Comparison of ENCODE assay signal across 26 mouse cellular contexts in the genomic region with DNA sequence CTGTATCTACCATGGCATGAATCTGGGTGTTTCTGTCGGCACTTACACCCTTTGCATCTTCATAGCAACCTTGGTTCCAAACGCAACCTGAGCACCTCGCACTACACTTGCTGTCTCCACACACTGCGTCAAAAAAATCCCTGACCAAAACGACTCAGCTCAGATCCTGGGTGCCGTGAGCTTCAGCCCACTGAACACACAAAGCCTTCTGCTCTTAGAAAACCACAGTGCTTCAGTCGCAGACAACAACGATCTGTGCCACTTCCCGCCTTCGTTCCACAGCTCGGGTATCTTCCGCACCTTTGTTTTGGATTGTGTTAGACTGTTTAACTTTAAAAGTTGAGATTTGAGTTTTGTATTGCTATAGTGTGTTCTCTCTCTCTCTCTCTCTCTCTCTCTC.
DNase-seq lines count a peak whose midpoint lies in the region; ATAC-seq lines count a peak whose summit lies in the region.
"Had no signal": no experiment of that assay in that cellular context is flagged by ENCODE, and none has a peak within 500 bp of the region (broad histone marks: within the 10 kb centered on the region; RNA-seq: fewer than 3 reads in every experiment).

No protein-coding gene starts in this region.

- no peak overlapping the region for H3K4me3 ChIP-seq in hindbrain, embryonic 12.5 days
- H3K4me3 ChIP-seq in kidney, embryonic 16.5 days (ENCODE audit: low read length) = no peak overlapping the region
- H3K4me3 ChIP-seq: embryonic facial prominence, embryonic 10.5 days; heart, embryonic 15.5 days; hindbrain, embryonic 15.5 days; left cerebral cortex, adult 2 months; liver, embryonic 15.5 days; neural tube, embryonic 12.5 days had no signal

- no peaks in the 10 kb centered on the region for H3K4me1 ChIP-seq in hindbrain, embryonic 12.5 days
- H3K4me1 ChIP-seq in kidney, embryonic 16.5 days (ENCODE audit: insufficient read depth, low read length) = no peaks in the 10 kb centered on the region
- H3K4me1 ChIP-seq: embryonic facial prominence, embryonic 10.5 days; heart, embryonic 15.5 days; hindbrain, embryonic 15.5 days; liver, embryonic 15.5 days; neural tube, embryonic 12.5 days had no signal

- no peaks in the 10 kb centered on the region for H3K27me3 ChIP-seq in hindbrain, embryonic 12.5 days
- no peaks in the 10 kb centered on the region for H3K27me3 ChIP-seq in kidney, embryonic 16.5 days (ENCODE audit: insufficient read depth, low read length)
- H3K27me3 ChIP-seq: heart, embryonic 15.5 days; hindbrain, embryonic 15.5 days; liver, embryonic 15.5 days; neural tube, embryonic 12.5 days had no signal

- WGBS in hindbrain, embryonic 12.5 days = 88% methylated on average over 12 of the region's 12 CpGs
- WGBS in kidney, embryonic 16.5 days = 83% methylated on average over 12 of the region's 12 CpGs

- no peak overlapping the region for H3K4me2 ChIP-seq in hindbrain, embryonic 12.5 days (replicated peaks)
- no peak overlapping the region for H3K4me2 ChIP-seq in kidney, embryonic 16.5 days (replicated peaks; ENCODE audit: low read depth, low read length)
- H3K4me2 ChIP-seq: heart, embryonic 15.5 days; hindbrain, embryonic 15.5 days; liver, embryonic 15.5 days; neural tube, embryonic 12.5 days had no signal

- H3K9ac ChIP-seq in hindbrain, embryonic 12.5 days = no peak overlapping the region
- no peak overlapping the region for H3K9ac ChIP-seq in kidney, embryonic 16.5 days (replicated peaks; ENCODE audit: low read length)
- H3K9ac ChIP-seq: heart, embryonic 15.5 days; hindbrain, embryonic 15.5 days; liver, embryonic 15.5 days; neural tube, embryonic 12.5 days had no signal

- DNase-seq in CD4-positive helper T cell, adult 2 months (ENCODE audit: low read depth, low spot score) = peak; percentile 50
- DNase-seq in R1 (ENCODE audit: low read depth, low spot score) = peak; percentile 14
- peak; percentile 77 for DNase-seq in naive thymus-derived CD4-positive, alpha-beta T cell, adult 2 months (ENCODE audit: low read depth)
- peak; percentile 50 for DNase-seq in thymus, postnatal 25 days
- no peak for DNase-seq in gastrocnemius, postnatal 14 days
- DNase-seq: adrenal gland, postnatal 36 days; cerebellum, postnatal 10 days; gastrocnemius, postnatal 36 days; heart, postnatal 36 days; kidney, adult 9 months; kidney, postnatal 36 days; left cerebral cortex, postnatal 4 days; liver; lung, postnatal 4 days; midbrain, embryonic 14.5 days; retina, postnatal 1 day had no signal

- H3K9me3 ChIP-seq in hindbrain, embryonic 12.5 days (replicated peaks) = no peaks in the 10 kb centered on the region
- no peaks in the 10 kb centered on the region for H3K9me3 ChIP-seq in kidney, embryonic 16.5 days (ENCODE audit: low read length)
- H3K9me3 ChIP-seq: embryonic facial prominence, embryonic 10.5 days; heart, embryonic 15.5 days; hindbrain, embryonic 15.5 days; liver, embryonic 15.5 days; neural tube, embryonic 12.5 days had no signal

- H3K36me3 ChIP-seq in hindbrain, embryonic 12.5 days = no peaks in the 10 kb centered on the region
- H3K36me3 ChIP-seq in kidney, embryonic 16.5 days (ENCODE audit: insufficient read depth, low read length) = no peaks in the 10 kb centered on the region
- H3K36me3 ChIP-seq: embryonic facial prominence, embryonic 10.5 days; heart, embryonic 15.5 days; hindbrain, embryonic 15.5 days; liver, embryonic 15.5 days; neural tube, embryonic 12.5 days had no signal

- no peak overlapping the region for H3K27ac ChIP-seq in hindbrain, embryonic 12.5 days
- H3K27ac ChIP-seq in kidney, embryonic 16.5 days (ENCODE audit: low read length) = no peak overlapping the region
- H3K27ac ChIP-seq: embryonic facial prominence, embryonic 10.5 days; heart, embryonic 15.5 days; hindbrain, embryonic 15.5 days; left cerebral cortex, adult 2 months; liver, embryonic 15.5 days; neural tube, embryonic 12.5 days had no signal

- no peak for ATAC-seq in hindbrain, embryonic 12.5 days (ENCODE audit: low FRiP score)
- ATAC-seq in kidney, embryonic 16.5 days (ENCODE audit: low FRiP score, low TSS enrichment) = no peak
- ATAC-seq: forebrain, embryonic 16.5 days; intestine, embryonic 16.5 days had no signal

- intact Hi-C loops in gastrocnemius, postnatal 14 days (cut with DNase I; ENCODE audit: low total_unique reads) = no loop called here
